9 mouse cellular contexts compared by ENCODE assay signal in genomic region chr12:16999146-16999545, GRCm38 (mm10). TPM values are rescaled to one million over a fixed set of nuclear protein-coding genes. Genes with fewer than 3 reads are reported as not detected.
A peak's percentile ranks its signal among the peaks of the same experiment; 100 is the strongest.
DNase-seq lines count a peak whose midpoint lies in the region; ATAC-seq and TF ChIP-seq lines count a peak whose summit lies in the region.
"Had no signal": no experiment of that assay in that cellular context is flagged by ENCODE, and none has a peak within 500 bp of the region (broad histone marks: within the 10 kb centered on the region; RNA-seq: fewer than 3 reads in every experiment).

No protein-coding gene starts in this region.

- peak overlapping the region; percentile 68 to 69 for H3K4me3 ChIP-seq in ES-E14 (ENCODE audit: insufficient read depth in 1 of 2, low read depth in 1 of 2, low read length in 2 of 2, poor library complexity in 1 of 2, severe bottlenecking in 1 of 2)
- H3K4me3 ChIP-seq in heart, embryonic 16.5 days (ENCODE audit: low read length) = peak overlapping the region; percentile 75
- H3K4me3 ChIP-seq in lung, embryonic 16.5 days (ENCODE audit: low read length) = peak overlapping the region; percentile 58

- peak overlapping the region; percentile 54 for H3K9ac ChIP-seq in ES-E14 (ENCODE audit: insufficient read depth, low read depth, low read length, poor library complexity, severe bottlenecking)
- peak overlapping the region; percentile 74 for H3K9ac ChIP-seq in heart, embryonic 16.5 days (ENCODE audit: low read length)
- H3K9ac ChIP-seq in lung, embryonic 16.5 days (ENCODE audit: low read length) = peak overlapping the region; percentile 60; the same call in 1 of the 2 replicates

- peaks cover 5 to 24% of the 10 kb centered on the region in 2 experiments; a peak in 3 of 4 replicates for H3K4me1 ChIP-seq in ES-E14 (ENCODE audit: control insufficient read depth in 2 of 2, insufficient read depth in 2 of 2, low read length in 2 of 2, poor library complexity in 1 of 2)
- peaks cover 8% of the 10 kb centered on the region for H3K4me1 ChIP-seq in heart, embryonic 16.5 days (ENCODE audit: control insufficient read depth, insufficient read depth, low read length)
- H3K4me1 ChIP-seq in lung, embryonic 16.5 days (replicated peaks; ENCODE audit: control insufficient read depth, insufficient read depth, low read length) = peaks cover 10% of the 10 kb centered on the region; the same call in 1 of the 2 replicates

- H3K9me3 ChIP-seq in ES-E14 (ENCODE audit: control insufficient read depth, insufficient read depth, low read depth, low read length) = no peaks in the 10 kb centered on the region
- no peaks in the 10 kb centered on the region for H3K9me3 ChIP-seq in heart, embryonic 16.5 days (replicated peaks; ENCODE audit: control insufficient read depth, low read length)
- no peaks in the 10 kb centered on the region for H3K9me3 ChIP-seq in lung, embryonic 16.5 days (ENCODE audit: control insufficient read depth, low read length)

- H3K27me3 ChIP-seq in heart, embryonic 16.5 days (ENCODE audit: control insufficient read depth, insufficient read depth, low read length) = no peaks in the 10 kb centered on the region
- H3K27me3 ChIP-seq in lung, embryonic 16.5 days (ENCODE audit: control insufficient read depth, insufficient read depth, low read depth, low read length) = peaks cover 2% of the 10 kb centered on the region; the same call in 1 of the 2 replicates
- H3K27me3 ChIP-seq: Patski had no signal

- peak; percentile 93 for DNase-seq in heart, adult 11 months
- DNase-seq in heart, postnatal 14 days = no peak
- DNase-seq in ES-E14 (ENCODE audit: low read depth, low spot score) = no peak
- DNase-seq in frontal cortex, postnatal 10 days (ENCODE audit: low spot score in 2 of 2) = no peak
- DNase-seq in cerebellum, postnatal 4 days (ENCODE audit: low spot score in 2 of 2) = no peak
- no peak for DNase-seq in gastrocnemius, adult 18-20 months (ENCODE audit: low spot score)

- intact Hi-C loops in heart, postnatal 14 days (cut with DNase I) = no loop called here

- WGBS in heart, embryonic 16.5 days = 5% methylated on average over 10 of the region's 10 CpGs
- WGBS in lung, embryonic 16.5 days = 5% methylated on average over 10 of the region's 10 CpGs

- H3K27ac ChIP-seq in ES-E14 (ENCODE audit: insufficient read depth, low read depth, low read length, poor library complexity, severe bottlenecking) = no peak overlapping the region; the same call in 1 of the 2 replicates
- no peak overlapping the region for H3K27ac ChIP-seq in heart, embryonic 16.5 days (ENCODE audit: low read length)
- no peak overlapping the region for H3K27ac ChIP-seq in lung, embryonic 16.5 days (ENCODE audit: low read length)

- H3K36me3 ChIP-seq in ES-E14 (ENCODE audit: control insufficient read depth, insufficient read depth, low read length, poor library complexity, severe bottlenecking) = peaks cover 6% of the 10 kb centered on the region; the same call in 1 of the 2 replicates
- no peaks in the 10 kb centered on the region for H3K36me3 ChIP-seq in heart, embryonic 16.5 days (ENCODE audit: control insufficient read depth, insufficient read depth)
- no peaks in the 10 kb centered on the region for H3K36me3 ChIP-seq in lung, embryonic 16.5 days (ENCODE audit: control insufficient read depth, insufficient read depth, low read length)

- H3K4me2 ChIP-seq in heart, embryonic 16.5 days (ENCODE audit: low read depth, low read length) = peak overlapping the region; percentile 96
- H3K4me2 ChIP-seq in lung, embryonic 16.5 days (ENCODE audit: low read depth, low read length) = peak overlapping the region; percentile 84

- no peak for ATAC-seq in heart, embryonic 16.5 days (replicated peaks; ENCODE audit: extremely low read depth, insufficient read depth, low FRiP score)
- ATAC-seq in lung, embryonic 16.5 days (ENCODE audit: low read depth) = peak; percentile 23; the same call in 1 of the 2 replicates

- in situ Hi-C loops in ES-E14 (cut with MboI; ENCODE audit: low sequenced_read_pairs in 2 of 2, unreplicated experiment in 2 of 2) = no loop called here

TF ChIP-seq in ES-E14, 5 proteins besides CTCF, POLR2A, EP300 and RAD21:
- TF ChIP-seq ZC3H11A (IDR thresholded peaks at IDR 0.05; ENCODE audit: borderline replicate concordance, low read depth, low read length) (no peak), CHD2 (IDR thresholded peaks at IDR 0.05; ENCODE audit: low read depth, low read length) (no peak), ZNF384 (IDR thresholded peaks at IDR 0.05; ENCODE audit: low read depth, low read length) (no peak)

RNA-seq across cellular contexts. Expression of gene Pqlc3, which starts 1.1 kb away (rescaled TPM):
- total RNA-seq in heart, postnatal 14 days (2021) = 1 to 10 TPM; 2.9 to 3.3 TPM
- 15.7 and 17.4 TPM in 2 replicates for total RNA-seq in ES-E14 (2012; rRNA removed)
- 5.3 and 8.3 TPM in 2 replicates for polyA plus RNA-seq in heart, embryonic 16.5 days (2015; fragmentation: Nextera tagmentation; extraction: Ambion mirVana)
- 6.2 and 7.6 TPM in 2 replicates for polyA plus RNA-seq in lung, embryonic 16.5 days (2015; fragmentation: Nextera tagmentation; extraction: Ambion mirVana)
- 1 to 10 TPM; 1.2 to 1.9 TPM for total RNA-seq in gastrocnemius, adult 18-20 months (2021)

RNA-seq across cellular contexts. Expression of gene 2410004P03Rik, which starts 12.4 kb away (rescaled TPM):
- under 1 TPM in 1 of 2 experiments, not detected in 1; 0.50 TPM for total RNA-seq in heart, postnatal 14 days (2021)
- total RNA-seq in ES-E14 (2012; rRNA removed) = 0.40 and 1.1 TPM in 2 replicates
- polyA plus RNA-seq in heart, embryonic 16.5 days (2015; fragmentation: Nextera tagmentation; extraction: Ambion mirVana) = 0.72 and 0.79 TPM in 2 replicates
- polyA plus RNA-seq in lung, embryonic 16.5 days (2015; fragmentation: Nextera tagmentation; extraction: Ambion mirVana) = 4.3 and 5.6 TPM in 2 replicates
- total RNA-seq in gastrocnemius, adult 18-20 months (2021) = not detected
- polyA plus RNA-seq: Patski had no signal
